Mouse (Mus musculus): ENCODE data around the gene Maats1. TPM values are rescaled to one million over a fixed set of nuclear protein-coding genes. Genes with fewer than 3 reads are reported as not detected.

Maats1 gene
- total RNA-seq (2021), result 1 to 10 TPM; 1.1 to 1.3 TPM
- long read RNA-seq, experiment 1, partial matches to known transcripts, result 1 of 1 reads
- long read RNA-seq, experiment 1, other reads (novel, unspliced or antisense), result 0 of 1 reads
- long read RNA-seq, experiment 2, result 0 reads

DNA sequence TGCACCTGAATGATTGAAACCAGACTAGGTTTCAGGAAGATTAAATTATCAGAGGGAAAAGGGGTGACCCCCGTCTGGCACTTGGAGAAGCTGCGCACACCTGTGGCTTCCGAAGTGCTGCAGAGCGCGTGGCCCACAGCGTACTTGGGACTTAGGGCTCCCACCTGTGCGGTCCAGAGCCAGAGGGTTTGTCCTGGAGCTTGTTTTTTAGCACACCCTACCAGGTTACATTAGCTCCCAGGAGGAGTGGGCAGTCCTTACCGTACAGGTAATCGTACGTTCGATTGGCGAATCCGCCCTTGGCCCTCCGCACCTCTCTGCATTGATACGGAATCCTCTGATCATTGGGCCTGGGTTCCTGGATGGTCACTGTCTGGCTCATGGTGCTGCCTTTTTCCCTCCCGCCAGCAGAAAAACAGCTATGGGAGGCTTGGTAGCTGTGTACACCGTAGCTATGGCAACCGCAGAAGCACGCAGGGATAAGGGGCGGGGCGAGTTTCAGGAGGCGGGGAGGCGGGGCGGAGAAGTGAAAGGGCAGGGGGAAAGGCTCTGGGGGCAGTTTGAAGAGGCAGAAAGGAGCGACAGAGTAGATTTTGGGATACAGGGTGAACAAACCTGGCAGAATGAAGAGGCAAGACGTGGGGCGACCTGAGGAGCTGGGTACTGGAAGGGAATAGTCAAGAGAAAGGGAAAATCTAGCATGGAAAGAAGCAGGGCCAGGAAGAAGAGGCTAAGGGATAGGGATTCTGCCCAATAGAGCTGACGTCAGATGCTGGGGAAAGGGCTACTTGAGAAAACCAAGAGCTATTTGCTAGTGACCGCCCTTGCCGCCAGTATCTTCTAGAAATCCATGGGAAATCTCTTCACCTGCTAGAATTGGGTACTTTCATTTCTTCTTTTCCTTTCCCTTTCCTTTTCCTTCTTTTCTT, at the start of gene Maats1:
Gene Maats1 (minus strand): TSS at position 748 of the 929 bp plus-strand sequence.
- DNase-seq (ENCODE audit: low spot score in 2 of 2), result peak; percentile 67 to 70
- no peak for TF ChIP-seq CTCF (conservative IDR thresholded peaks at IDR 0.05)
- Histone ChIP-seq H3K27ac (peak within 1 kb of the TSS; percentile 55), H3K4me3 (peak within 1 kb of the TSS; percentile 59)

DNA sequence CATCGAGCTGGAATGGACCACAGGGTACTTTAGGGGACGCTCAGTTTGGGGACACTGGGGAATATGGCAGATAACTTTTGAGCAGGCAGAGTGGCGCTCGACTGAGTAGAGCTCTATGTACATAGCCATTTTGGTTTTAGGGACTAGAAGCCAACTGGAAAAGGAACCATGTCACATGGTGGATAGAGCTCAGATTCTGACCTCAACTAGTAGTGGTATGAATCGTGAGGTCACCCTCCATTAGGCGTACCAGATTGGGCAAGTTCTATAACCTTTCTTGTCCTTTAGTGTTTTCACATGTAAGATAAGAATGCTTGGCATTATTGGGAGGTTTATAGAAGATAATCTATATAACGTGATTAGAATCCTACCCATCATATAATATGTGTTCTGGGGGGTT, 48.4 kb upstream of the Maats1 start:
- Histone ChIP-seq H3K27ac (no peak overlapping the region), H3K4me3 (no peak overlapping the region)
- no peak for TF ChIP-seq CTCF (conservative IDR thresholded peaks at IDR 0.05)
- no peak for DNase-seq (ENCODE audit: low spot score in 2 of 2)

DNA sequence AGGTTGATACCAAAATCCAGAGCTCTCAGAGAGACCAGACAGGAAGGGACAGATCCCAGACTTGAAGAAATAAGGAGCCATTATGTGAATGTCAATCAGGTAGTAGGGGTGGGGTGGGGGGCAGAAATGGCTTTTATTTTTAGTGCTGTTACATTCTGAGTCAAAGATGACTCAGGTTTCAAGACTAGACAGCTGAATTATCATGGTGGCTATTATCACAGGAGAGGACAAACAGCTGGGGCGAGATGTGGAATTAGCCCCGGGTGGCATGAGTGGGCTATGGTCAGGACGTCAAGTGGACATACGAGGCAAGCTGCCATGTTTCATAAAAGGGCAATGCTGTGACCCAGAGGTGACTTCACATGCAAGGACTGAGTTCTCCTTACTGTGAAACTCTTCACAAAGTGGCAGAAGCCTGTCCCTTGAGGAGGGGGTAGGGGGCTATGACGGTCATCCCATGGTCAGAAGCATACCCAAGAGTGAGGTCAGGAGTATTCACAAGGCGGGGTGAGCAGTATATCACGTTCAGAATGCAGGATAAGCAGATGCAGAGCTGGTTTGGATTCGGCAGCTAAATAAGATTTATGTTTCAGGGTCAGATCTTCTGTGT, 47.4 kb upstream of the Maats1 start:
- DNase-seq (ENCODE audit: low spot score in 2 of 2), result no peak
- TF ChIP-seq CTCF (conservative IDR thresholded peaks at IDR 0.05), result no peak
- no peak overlapping the region for H3K27ac ChIP-seq
- no peak overlapping the region for H3K4me3 ChIP-seq

DNA sequence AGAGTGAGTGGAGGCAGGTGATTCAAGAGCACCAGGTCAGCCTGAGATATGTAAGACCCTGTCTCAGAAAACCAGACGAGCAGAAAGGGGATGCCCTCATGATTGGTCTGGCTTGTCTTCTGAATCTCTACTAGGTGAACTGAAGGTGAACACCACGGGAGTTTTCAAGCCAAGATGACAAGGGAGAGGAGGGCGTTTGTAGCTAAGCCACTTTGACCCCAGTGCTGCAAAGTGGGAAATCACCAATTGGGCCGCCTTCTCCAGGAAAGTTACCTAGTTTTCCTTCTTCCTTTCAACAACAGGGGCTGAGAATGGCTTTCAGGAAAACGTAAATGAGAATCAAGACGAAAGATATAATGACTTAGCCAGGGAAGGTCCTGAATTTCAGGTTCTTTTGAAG, 46.8 kb upstream of the Maats1 start:
- no peak for DNase-seq (ENCODE audit: low spot score in 2 of 2)
- no peak for TF ChIP-seq CTCF (conservative IDR thresholded peaks at IDR 0.05)
- no peak overlapping the region for H3K27ac ChIP-seq
- H3K4me3 ChIP-seq, result no peak overlapping the region

DNA sequence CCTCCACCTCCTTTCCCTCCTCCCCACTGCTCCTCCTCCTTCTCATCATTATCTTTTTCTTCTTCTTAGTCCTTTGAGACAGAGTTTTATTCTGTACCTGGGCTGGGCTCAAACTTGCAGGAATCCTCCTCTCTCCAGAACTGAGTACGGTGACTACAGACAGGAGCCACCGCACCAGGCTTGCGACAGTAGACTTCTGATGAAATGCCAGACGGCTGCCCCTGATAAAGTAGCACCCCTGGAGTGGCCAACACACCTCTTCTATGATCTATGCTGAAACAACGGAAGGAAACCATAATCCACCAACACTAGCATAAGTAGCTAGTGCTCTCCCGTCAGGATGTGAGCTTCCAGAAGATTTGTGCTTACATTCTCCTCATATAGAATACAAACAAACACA, 45.4 kb upstream of the Maats1 start:
- Histone ChIP-seq H3K27ac (no peak overlapping the region), H3K4me3 (no peak overlapping the region)
- no peak for DNase-seq (ENCODE audit: low spot score in 2 of 2)
- no peak for TF ChIP-seq CTCF (conservative IDR thresholded peaks at IDR 0.05)

DNA sequence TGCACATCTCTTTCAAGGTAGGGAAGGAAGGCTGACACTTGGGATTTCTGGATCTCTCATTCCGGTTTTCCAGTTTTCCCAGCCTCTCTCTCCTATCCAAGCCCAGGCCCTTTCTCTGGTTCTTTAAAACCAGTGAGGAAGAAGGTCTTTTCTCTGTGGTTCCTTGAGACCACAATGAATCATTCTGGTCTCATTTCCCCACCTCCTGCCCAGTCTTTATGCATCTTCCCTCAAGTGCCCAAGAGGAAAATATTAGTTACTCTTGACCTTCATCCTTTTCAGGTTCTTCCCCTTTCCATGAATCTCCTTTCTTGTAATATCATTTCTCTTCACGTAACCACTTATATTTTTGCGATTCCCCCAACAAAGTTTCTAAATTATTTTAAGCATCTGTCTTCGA, 43.8 kb upstream of the Maats1 start:
- no peak for TF ChIP-seq CTCF (conservative IDR thresholded peaks at IDR 0.05)
- DNase-seq (ENCODE audit: low spot score in 2 of 2), result no peak
- Histone ChIP-seq H3K4me3 (no peak overlapping the region), H3K27ac (no peak overlapping the region)

DNA sequence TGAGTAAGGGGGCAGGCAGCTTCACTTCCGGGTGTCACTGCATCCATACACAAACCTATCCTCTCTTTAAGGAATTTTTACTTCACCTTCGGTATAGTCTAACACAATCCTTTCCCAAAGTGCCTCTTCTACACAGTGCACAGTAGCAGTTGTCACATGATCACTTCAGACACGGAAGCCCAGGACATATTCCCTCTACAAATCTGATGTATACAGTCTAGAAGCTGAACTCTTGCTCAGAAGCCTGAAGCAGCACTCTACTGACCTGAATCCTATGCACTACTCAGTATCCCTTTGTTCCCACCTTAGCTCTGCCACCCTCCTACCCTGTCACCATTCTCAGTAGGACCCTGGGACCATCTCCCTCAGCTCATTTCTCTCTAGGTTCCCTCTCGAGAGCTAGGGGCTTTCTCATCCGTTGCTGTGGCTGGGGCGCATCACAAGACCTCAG, 43.3 kb upstream of the Maats1 start:
- Histone ChIP-seq H3K4me3 (no peak overlapping the region), H3K27ac (no peak overlapping the region)
- no peak for DNase-seq (ENCODE audit: low spot score in 2 of 2)
- TF ChIP-seq CTCF (conservative IDR thresholded peaks at IDR 0.05), result no peak

DNA sequence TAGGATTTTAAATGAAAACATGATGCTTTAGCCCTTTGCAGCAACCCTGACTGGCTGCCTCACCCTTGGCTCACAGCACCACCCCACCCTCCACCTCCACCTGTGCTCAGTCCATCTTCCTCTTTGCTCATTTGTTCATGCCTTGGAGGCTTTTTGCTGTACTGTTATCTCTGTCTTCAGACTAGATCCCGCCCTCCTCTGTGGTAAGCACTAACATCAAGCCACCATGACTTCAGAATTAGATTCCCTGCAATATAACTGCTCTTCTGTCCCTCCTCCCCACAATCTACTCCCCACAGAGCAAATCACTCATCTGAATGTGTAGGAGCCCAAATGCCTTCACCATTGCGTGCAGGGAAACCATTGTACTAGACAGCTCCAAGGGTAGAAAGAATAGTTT, 41.7 kb upstream of the Maats1 start:
- no peak for TF ChIP-seq CTCF (conservative IDR thresholded peaks at IDR 0.05)
- H3K4me3 ChIP-seq, result no peak overlapping the region
- no peak for DNase-seq (ENCODE audit: low spot score in 2 of 2)
- H3K27ac ChIP-seq, result no peak overlapping the region

DNA sequence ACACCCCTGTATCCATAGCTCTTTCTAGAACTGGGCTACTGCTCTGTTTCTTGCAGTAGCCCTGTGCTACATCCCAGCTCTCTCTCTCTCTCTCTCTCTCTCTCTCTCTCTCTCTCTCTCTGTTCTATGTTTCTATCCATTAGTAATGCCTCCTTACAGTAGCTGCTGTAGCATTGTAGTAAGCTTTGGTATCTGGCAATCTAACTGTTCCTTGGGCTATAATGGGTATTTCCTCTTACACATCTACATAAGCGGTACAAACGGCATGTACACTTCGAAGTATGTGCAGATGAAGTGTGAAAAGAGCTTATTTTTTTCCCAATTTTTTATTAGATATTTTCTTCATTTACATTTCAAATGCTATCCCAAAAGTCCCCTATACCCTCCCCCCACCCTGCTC, 38.0 kb upstream of the Maats1 start:
- no peak overlapping the region for H3K4me3 ChIP-seq
- no peak for DNase-seq (ENCODE audit: low spot score in 2 of 2)
- H3K27ac ChIP-seq, result no peak overlapping the region
- TF ChIP-seq CTCF (conservative IDR thresholded peaks at IDR 0.05), result no peak

DNA sequence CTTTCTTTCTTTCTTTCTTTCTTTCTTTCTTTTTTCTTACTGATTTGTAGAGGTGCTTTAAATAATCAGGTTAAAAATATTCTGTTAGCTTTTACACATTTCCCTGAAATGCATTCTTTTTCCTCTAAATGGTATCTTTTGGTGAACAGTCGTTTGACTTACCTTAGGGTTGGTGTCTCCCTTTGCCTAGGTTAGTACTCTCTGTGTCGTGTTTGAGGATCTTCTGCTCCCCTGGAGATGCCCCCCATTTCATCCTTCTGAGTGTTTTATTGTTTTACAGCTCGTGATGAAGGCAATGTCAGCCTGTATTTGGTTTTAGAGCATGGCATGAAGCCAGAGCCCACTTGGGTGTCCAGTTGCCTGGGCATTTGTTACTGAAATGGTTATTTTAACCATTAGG, 37.5 kb upstream of the Maats1 start:
- DNase-seq (ENCODE audit: low spot score in 2 of 2), result no peak
- no peak for TF ChIP-seq CTCF (conservative IDR thresholded peaks at IDR 0.05)
- Histone ChIP-seq H3K27ac (no peak overlapping the region), H3K4me3 (no peak overlapping the region)

DNA sequence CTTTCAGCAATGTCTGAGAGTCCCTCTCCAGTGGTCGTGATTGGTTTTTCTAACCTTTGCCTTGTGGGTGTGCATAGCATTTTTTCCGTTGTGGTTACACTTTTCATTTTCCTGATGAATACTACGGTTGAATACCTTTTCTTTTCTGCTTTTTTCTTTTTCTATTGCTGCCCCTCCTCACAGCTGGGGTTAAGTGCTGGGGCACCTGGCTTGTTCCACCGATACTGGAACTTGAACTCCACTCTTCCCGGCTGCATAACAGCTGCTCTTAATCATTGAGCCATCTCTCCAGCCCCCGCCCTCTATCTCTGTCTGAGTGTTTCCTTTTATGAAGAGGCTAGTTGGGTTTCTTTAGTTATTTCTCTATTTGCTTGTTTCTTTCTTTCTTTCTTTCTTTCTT, 37.1 kb upstream of the Maats1 start:
- Histone ChIP-seq H3K27ac (no peak overlapping the region), H3K4me3 (no peak overlapping the region)
- no peak for DNase-seq (ENCODE audit: low spot score in 2 of 2)
- TF ChIP-seq CTCF (conservative IDR thresholded peaks at IDR 0.05), result no peak

DNA sequence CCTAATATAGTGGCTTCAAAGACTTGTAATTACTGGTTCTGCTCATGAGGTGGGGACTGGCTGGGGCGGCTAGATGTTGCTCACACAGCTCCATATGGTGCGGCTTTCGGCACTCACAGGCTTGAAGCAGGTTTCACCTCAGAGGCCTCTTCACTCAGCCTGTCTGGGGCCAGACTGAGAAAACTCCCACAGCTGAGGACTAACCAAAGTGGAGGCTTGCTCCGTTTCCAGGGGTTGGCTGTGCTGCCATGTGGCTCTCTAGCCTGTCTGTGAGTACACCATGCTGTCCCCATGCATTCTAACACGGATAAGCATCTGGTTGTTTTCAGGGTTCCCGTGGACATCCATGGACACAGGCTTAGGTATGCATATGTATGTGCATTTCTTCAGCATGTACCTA, 36.6 kb upstream of the Maats1 start:
- no peak for DNase-seq (ENCODE audit: low spot score in 2 of 2)

DNA sequence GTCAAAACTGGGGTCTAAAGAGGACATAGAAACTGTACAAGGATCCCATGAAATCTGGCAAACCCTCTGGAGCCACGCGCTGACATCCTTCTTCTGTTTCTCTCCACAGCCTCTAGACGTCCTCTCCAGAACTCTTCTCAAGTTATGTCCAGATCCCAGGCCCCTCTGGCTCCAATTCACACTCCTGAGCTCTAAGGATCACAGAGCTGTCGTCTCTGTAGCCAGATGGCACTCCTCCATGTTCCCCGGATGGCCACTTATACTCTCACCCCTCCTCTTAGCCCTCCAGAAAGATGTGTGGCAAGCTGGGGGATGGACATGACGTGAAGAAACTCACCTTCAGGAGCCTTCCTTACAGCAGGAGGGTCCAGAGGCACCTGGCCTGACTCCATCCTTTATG, 35.6 kb upstream of the Maats1 start:
- TF ChIP-seq CTCF (conservative IDR thresholded peaks at IDR 0.05), result no peak
- Histone ChIP-seq H3K4me3 (no peak overlapping the region), H3K27ac (no peak overlapping the region)
- no peak for DNase-seq (ENCODE audit: low spot score in 2 of 2)

More for the DNA sequence above, 36.6 kb upstream of the Maats1 start:
- Histone ChIP-seq H3K27ac (no peak overlapping the region), H3K4me3 (no peak overlapping the region)
- TF ChIP-seq CTCF (conservative IDR thresholded peaks at IDR 0.05), result no peak
